Mouse (Mus musculus): ENCODE data around the gene Zbed6. TPM values are rescaled to one million over a fixed set of nuclear protein-coding genes. Genes with fewer than 3 reads are reported as not detected.
"Not testable (repeated sequence)": the region's sequence is repeated elsewhere in the genome, so short reads cannot be mapped to it uniquely, and the experiment has no call there.

The Zbed6 gene
- not detected in 2 replicates for polyA plus RNA-seq (2015; fragmentation: Nextera tagmentation; extraction: Ambion mirVana)

DNA sequence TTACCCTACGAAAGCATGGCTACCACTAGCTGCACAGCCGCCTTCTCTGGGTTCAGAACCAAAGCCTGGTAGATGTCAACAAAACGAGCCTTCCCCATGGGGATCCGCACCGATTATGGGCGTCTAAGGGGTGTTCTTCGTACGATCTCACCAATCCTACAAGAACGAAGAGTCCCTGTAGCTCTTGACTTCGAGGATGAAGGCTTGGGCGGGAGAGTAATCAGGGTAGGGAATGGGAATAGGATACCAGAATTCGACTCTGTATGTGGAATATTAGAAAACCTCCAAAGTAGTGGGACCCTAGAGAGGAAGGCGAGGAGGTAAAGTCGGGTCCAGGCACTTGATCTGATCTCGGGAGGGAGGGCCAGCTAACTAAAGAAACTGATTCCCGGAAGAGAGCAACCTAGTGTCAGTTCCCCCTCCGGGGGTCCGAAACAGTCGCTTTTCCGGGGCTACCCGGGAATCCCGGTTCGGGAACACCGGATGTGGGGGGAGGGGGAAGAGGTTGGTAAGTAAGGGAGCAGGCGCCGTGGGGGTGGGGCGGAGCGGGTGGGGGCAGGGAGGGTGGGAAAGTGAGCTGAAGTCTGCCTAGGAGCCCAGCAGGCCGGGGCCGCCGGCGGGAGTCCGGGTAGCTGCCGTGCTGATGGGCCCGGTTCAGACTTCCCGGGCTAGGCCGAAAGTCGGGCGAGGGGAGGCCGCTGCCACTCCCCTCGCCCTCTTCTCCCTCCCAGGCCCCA is at the start of gene Zbed6:
TSS of gene Zbed6 (minus strand) at position 420 of the 737 bp plus-strand sequence.
- peak; percentile 65 for ATAC-seq (ENCODE audit: insufficient read depth, low FRiP score, low read depth)
- H3K4me3 ChIP-seq (replicated peaks): peak within 1 kb of the TSS; percentile 73
- no peaks in the 10 kb centered on the region for H3K9me3 ChIP-seq
- H3K27ac ChIP-seq: peak within 1 kb of the TSS; percentile 91
- H3K4me1 ChIP-seq: peaks cover 39% of the 10 kb centered on the region
- no peaks in the 10 kb centered on the region for H3K27me3 ChIP-seq (replicated peaks)
- H3K9ac ChIP-seq: peak within 1 kb of the TSS; percentile 74
- H3K4me2 ChIP-seq: peak within 1 kb of the TSS; percentile 67
- WGBS: under 1% methylated on average over 41 of the region's 41 CpGs
- peaks cover 3% of the 10 kb centered on the region; the same call in 1 of the 2 replicates for H3K36me3 ChIP-seq

DNA sequence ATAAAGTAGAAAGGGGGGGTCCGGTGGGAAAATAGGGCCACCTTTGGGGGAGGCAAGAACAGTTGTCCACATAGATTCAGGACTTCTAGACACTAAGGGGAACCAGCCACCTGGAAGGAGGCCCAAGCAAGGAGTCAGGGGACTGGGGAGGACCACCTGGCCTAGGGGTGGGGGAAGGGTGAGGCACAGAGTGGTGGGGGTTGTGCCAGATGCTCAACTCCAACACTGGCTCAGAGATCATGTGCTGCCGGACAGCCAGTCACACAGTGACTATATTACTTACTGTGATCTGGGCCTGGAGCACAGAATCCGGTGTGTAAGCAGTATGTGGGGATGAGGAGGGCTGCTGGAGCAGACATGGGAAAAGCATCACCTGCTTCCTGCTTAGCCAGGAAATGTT is 48.6 kb upstream of the Zbed6 start:
- no peak overlapping the region for H3K9ac ChIP-seq
- H3K4me1 ChIP-seq: peaks cover 17% of the 10 kb centered on the region; the same call in 1 of the 2 replicates
- 0 out of 2 replicates have a peak, but pooled peaks cover 6% of the 10 kb centered on the region for H3K36me3 ChIP-seq
- H3K27ac ChIP-seq: no peak overlapping the region
- ATAC-seq (ENCODE audit: insufficient read depth, low FRiP score, low read depth): no peak
- 69% methylated on average over 3 of the region's 3 CpGs for WGBS
- H3K4me2 ChIP-seq: no peak overlapping the region
- no peak overlapping the region for H3K4me3 ChIP-seq (replicated peaks)
- H3K9me3 ChIP-seq: no peaks in the 10 kb centered on the region
- H3K27me3 ChIP-seq (replicated peaks): no peaks in the 10 kb centered on the region

DNA sequence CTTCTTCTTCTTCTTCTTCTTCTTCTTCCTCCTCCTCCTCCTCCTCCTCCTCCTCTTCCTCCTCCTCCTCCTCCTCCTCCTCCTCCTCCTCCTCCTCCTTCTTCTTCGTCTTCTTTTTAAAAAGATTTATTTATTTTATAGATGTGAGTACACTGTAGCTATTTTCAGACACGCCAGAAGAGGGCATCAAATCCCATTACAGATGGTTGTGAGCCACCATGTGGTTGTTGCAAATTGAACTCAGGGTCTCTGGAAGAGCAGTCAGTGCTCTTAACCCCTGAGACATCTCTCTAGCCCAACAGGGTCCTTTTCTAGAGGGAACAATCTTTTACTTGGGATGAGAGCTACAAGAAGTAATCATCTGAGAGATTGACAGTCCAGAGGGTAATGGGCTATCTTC is 41.1 kb upstream of the Zbed6 start:
- H3K36me3 ChIP-seq; H3K9me3 ChIP-seq; H3K4me3 ChIP-seq (replicated peaks); H3K9ac ChIP-seq; H3K4me1 ChIP-seq; H3K27me3 ChIP-seq (replicated peaks); H3K27ac ChIP-seq; ATAC-seq (ENCODE audit: insufficient read depth, low FRiP score, low read depth); H3K4me2 ChIP-seq: not testable (repeated sequence)
- WGBS: 20% methylated on average over 1 of the region's 2 CpGs

DNA sequence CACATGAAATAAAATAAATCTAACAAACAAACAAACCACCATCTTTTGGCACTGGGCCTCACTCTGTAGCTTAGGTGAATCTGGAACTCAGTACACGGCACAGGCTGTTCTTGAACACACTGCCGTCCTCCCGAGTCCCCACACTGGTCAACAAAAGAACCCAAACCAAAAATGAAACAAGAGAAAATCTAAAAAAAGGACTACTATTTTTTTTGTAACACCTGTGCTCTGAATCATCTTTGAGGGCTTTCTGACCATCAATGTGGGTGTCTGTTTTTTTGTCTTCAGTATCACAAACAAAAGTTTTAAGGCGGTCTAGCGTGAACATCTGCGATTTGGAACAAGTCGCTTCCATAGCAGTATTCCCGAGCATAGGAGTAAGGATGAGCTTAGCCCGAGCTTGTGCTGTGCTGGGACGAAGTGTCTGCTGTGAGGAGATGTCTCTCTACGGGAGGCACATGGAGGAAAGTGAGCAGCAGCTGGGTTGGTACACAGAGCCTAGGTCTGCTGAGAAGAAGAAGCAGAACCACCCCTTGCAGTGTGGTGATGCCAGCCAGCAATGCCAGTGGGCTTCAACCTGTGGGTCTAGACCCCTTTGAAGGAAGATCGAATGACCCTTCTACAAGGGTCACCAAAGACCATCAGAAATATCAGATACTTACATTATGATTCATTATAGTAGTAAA is 37.4 kb upstream of the Zbed6 start:
- no peaks in the 10 kb centered on the region for H3K36me3 ChIP-seq
- H3K27me3 ChIP-seq (replicated peaks): no peaks in the 10 kb centered on the region
- no peak overlapping the region for H3K4me2 ChIP-seq
- 92% methylated on average over 12 of the region's 12 CpGs for WGBS
- no peak overlapping the region for H3K9ac ChIP-seq
- H3K4me3 ChIP-seq (replicated peaks): no peak overlapping the region
- ATAC-seq (ENCODE audit: insufficient read depth, low FRiP score, low read depth): no peak
- no peaks in the 10 kb centered on the region for H3K9me3 ChIP-seq
- peaks cover 23% of the 10 kb centered on the region for H3K4me1 ChIP-seq
- no peak overlapping the region for H3K27ac ChIP-seq

- Histone ChIP-seq H3K27ac (peak overlapping the region; percentile 86), H3K4me1 (peaks cover 23% of the 10 kb centered on the region), H3K36me3 (no peaks in the 10 kb centered on the region), H3K4me2 (no peak overlapping the region), H3K9me3 (no peaks in the 10 kb centered on the region), H3K9ac (no peak overlapping the region), H3K27me3 (replicated peaks) (no peaks in the 10 kb centered on the region), H3K4me3 (replicated peaks) (no peak overlapping the region)
- 22% methylated on average over 7 of the region's 7 CpGs for WGBS
- peak; percentile 78; the same call in 1 of the 2 replicates for ATAC-seq (ENCODE audit: insufficient read depth, low FRiP score, low read depth)
These were observed 35.2 kb upstream of the Zbed6 start for GRCm38 (mm10) chr1:133695901-133696300.

DNA sequence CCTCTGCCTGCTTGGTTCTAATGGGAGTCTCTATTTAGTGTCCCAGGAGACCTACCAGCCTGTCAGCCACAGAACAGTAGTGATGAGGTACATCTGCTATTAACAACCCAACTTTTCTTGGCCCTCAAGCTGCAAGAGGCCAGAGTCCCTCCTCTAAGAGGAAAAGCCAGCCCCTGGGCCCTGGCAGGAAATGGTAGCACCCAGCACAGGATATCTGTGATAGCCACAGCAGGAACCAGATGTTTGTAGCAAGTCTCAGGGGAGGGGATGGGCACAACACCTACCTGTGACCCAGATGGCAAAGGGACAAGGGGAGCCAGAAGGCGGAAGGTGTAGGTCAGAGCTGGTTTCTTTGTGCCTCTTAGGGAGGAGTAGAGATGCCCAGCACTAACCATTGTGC is 34.2 kb upstream of the Zbed6 start:
- no peak overlapping the region for H3K4me3 ChIP-seq (replicated peaks)
- H3K4me1 ChIP-seq: peaks cover 23% of the 10 kb centered on the region
- WGBS: 90% methylated on average over 1 of the region's 1 CpGs
- no peaks in the 10 kb centered on the region for H3K9me3 ChIP-seq
- H3K27ac ChIP-seq: peak overlapping the region; percentile 86
- H3K27me3 ChIP-seq (replicated peaks): no peaks in the 10 kb centered on the region
- no peak overlapping the region for H3K9ac ChIP-seq
- ATAC-seq (ENCODE audit: insufficient read depth, low FRiP score, low read depth): no peak
- no peak overlapping the region for H3K4me2 ChIP-seq
- no peaks in the 10 kb centered on the region for H3K36me3 ChIP-seq

DNA sequence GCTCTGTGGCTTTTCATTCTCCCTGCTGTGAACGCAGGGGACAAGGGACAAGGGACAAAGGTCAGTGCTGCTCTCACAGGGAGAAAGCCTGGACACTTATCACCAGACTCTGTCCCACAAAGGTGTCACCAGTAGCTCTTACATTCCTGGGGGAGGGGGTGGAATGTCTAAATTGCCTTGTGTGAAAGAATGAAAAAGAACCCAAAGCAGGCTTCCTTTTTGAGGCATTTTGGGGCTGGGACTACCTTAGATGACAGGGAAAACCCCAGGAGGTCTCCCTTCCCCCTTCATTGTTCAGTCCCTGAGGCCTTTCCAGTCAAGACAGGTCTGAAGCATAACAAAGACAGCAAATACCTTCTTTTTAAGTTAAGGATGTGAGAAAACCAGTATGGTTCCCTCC is 33.6 kb upstream of the Zbed6 start:
- H3K9ac ChIP-seq: no peak overlapping the region
- 11% methylated on average over 1 of the region's 1 CpGs for WGBS
- peak overlapping the region; percentile 86 for H3K27ac ChIP-seq
- no peaks in the 10 kb centered on the region for H3K9me3 ChIP-seq
- H3K4me2 ChIP-seq: no peak overlapping the region
- H3K4me1 ChIP-seq: peaks cover 23% of the 10 kb centered on the region
- H3K27me3 ChIP-seq (replicated peaks): no peaks in the 10 kb centered on the region
- H3K4me3 ChIP-seq (replicated peaks): no peak overlapping the region
- ATAC-seq (ENCODE audit: insufficient read depth, low FRiP score, low read depth): 0 out of 2 replicates have a peak, but pooled peaks have one; percentile 15
- H3K36me3 ChIP-seq: no peaks in the 10 kb centered on the region

DNA sequence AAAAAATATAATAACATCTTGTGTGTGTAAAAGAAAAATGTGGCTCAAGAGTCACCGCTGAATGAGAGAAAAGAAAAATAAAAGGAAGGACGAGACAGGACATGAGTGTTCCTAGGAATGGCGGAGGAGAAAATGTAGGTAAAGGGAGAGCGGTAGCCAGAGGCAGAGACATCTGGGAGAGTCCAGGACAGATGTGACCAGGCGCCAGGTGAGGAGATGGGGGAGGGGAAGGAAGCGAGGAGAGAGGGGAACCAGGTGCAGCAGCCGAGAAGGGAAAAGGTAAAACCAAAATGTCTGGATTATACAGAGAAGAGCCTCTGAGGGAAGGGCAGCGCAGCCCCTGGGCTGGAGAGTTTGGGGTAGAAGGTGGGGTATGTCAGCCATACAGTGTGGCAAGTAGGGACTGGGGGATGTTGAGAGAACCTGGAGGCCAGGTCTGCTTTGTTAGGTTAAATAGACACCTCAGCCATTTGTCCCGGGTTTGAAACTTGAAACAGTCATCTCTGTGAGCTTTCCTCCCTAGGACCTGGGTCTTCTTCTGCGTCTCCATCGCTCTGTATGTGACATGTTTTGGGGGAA is 32.9 kb upstream of the Zbed6 start:
- no peak for ATAC-seq (ENCODE audit: insufficient read depth, low FRiP score, low read depth)
- H3K27ac ChIP-seq: peak overlapping the region; percentile 86
- H3K4me3 ChIP-seq (replicated peaks): no peak overlapping the region
- H3K36me3 ChIP-seq: no peaks in the 10 kb centered on the region
- no peaks in the 10 kb centered on the region for H3K9me3 ChIP-seq
- no peaks in the 10 kb centered on the region for H3K27me3 ChIP-seq (replicated peaks)
- 66% methylated on average over 11 of the region's 11 CpGs for WGBS
- no peak overlapping the region for H3K9ac ChIP-seq
- H3K4me2 ChIP-seq: no peak overlapping the region
- peaks cover 23% of the 10 kb centered on the region for H3K4me1 ChIP-seq

GRCm38 (mm10) chr1:133692195-133692594 is 31.5 kb upstream of the Zbed6 start:
- Histone ChIP-seq H3K9me3 (no peaks in the 10 kb centered on the region), H3K27me3 (replicated peaks) (no peaks in the 10 kb centered on the region), H3K9ac (no peak overlapping the region), H3K4me1 (peaks cover 23% of the 10 kb centered on the region), H3K27ac (no peak overlapping the region), H3K4me3 (replicated peaks) (no peak overlapping the region), H3K36me3 (no peaks in the 10 kb centered on the region), H3K4me2 (no peak overlapping the region)
- no peak for ATAC-seq (ENCODE audit: insufficient read depth, low FRiP score, low read depth)
- 46% methylated on average over 4 of the region's 4 CpGs for WGBS

GRCm38 (mm10) chr1:133691046-133691445 is 30.4 kb upstream of the Zbed6 start:
- WGBS: 91% methylated on average over 6 of the region's 6 CpGs
- Histone ChIP-seq H3K4me1 (peaks cover 21% of the 10 kb centered on the region), H3K9me3 (no peaks in the 10 kb centered on the region), H3K27ac (no peak overlapping the region), H3K36me3 (no peaks in the 10 kb centered on the region), H3K9ac (no peak overlapping the region), H3K27me3 (replicated peaks) (no peaks in the 10 kb centered on the region), H3K4me2 (no peak overlapping the region), H3K4me3 (replicated peaks) (no peak overlapping the region)
- no peak for ATAC-seq (ENCODE audit: insufficient read depth, low FRiP score, low read depth)

DNA sequence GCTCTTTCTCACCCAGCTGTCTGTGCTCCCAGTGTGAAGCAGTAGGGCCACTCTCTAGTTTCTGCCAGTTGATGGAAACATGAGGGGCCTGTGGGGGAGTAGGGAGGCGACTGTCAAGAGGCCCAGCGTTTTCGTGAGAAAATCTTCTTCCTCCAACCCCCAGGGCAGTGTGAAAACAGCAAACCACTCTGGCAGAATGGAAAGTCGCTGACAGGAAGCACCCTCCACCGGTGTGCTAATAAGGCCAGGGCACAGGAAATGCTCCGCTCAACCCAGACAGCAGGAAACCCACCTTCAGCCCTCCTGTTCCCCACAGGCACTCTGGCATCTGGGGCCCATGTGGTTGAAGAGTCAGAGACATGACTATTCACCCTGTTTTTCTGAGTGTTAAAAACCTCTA is 29.2 kb upstream of the Zbed6 start, which contains the start of gene Lax1:
TSS of gene Lax1 (minus strand) at position 212 of the 400 bp plus-strand sequence.
- H3K27me3 ChIP-seq (replicated peaks): no peaks in the 10 kb centered on the region
- no peak within 1 kb of the TSS for H3K4me2 ChIP-seq
- no peak within 1 kb of the TSS for H3K9ac ChIP-seq
- no peak for ATAC-seq (ENCODE audit: insufficient read depth, low FRiP score, low read depth)
- H3K9me3 ChIP-seq: no peaks in the 10 kb centered on the region
- H3K36me3 ChIP-seq: no peaks in the 10 kb centered on the region
- H3K4me1 ChIP-seq: peaks cover 10% of the 10 kb centered on the region
- no peak within 1 kb of the TSS for H3K4me3 ChIP-seq (replicated peaks)
- WGBS: 28% methylated on average over 6 of the region's 6 CpGs
- H3K27ac ChIP-seq: no peak within 1 kb of the TSS

- WGBS: 56% methylated on average over 7 of the region's 7 CpGs
- H3K9me3 ChIP-seq: no peaks in the 10 kb centered on the region
- H3K4me3 ChIP-seq (replicated peaks): no peak overlapping the region
- H3K4me2 ChIP-seq: no peak overlapping the region
- H3K9ac ChIP-seq: no peak overlapping the region
- no peak overlapping the region for H3K27ac ChIP-seq
- ATAC-seq (ENCODE audit: insufficient read depth, low FRiP score, low read depth): no peak
- no peaks in the 10 kb centered on the region for H3K36me3 ChIP-seq
- H3K27me3 ChIP-seq (replicated peaks): no peaks in the 10 kb centered on the region
- no peaks in the 10 kb centered on the region for H3K4me1 ChIP-seq
These were observed 27.6 kb upstream of the Zbed6 start for GRCm38 (mm10) chr1:133688301-133688700.

Measured in stomach, embryonic 15.5 days (tissue).